Mouse (Mus musculus) kidney, postnatal 10 days (tissue): ENCODE data around the gene C9orf72.
"Not testable (repeated sequence)": the region's sequence is repeated elsewhere in the genome, so short reads cannot be mapped to it uniquely, and the experiment has no call there.

Experiments
- DNase-seq: peaks from one replicate; pipeline ENCODE4 v3.0.0; 2021; ENCODE audit warnings: mixed read lengths

C9orf72 gene

DNA sequence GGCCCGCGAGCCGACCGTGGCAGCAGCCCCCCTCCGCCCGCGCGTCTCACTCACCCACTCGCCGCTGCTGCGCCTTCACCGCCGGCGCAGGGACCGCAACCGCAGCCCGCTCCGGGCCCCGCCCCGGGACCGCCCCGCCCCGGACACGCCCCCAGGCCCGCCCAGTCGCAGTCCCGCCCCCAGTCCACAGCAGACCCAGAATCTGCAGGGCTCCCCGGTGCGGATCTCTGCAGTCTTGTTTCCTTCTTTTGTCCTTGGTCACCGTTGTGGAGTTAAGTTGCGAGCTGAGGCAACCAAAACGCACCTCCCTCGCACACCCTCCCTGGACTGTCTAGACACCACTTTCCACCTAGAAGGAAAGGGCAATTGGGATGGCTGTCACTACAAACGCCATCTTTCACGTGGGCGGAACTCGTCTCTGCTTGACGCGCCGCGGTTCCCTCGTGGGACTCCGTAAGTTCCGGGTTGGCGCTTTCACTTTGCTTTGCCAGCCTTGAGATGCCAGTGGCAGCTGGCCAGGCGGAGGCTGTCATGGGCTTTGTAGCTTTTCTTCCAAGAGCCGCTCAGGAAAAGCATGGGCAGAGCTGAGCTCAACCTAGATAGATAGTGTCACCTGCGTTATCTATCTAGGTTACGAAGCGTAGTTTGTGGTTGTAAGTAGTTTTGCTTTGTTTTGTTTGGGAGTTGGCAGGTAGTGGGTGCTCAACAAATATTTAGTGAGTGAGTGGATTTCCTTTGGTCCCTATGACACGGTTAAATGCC, at the start of gene C9orf72:
TSS of gene C9orf72 (minus strand) at position 442 of the 762 bp plus-strand sequence.
- DNase-seq, result peak; percentile 96

DNA sequence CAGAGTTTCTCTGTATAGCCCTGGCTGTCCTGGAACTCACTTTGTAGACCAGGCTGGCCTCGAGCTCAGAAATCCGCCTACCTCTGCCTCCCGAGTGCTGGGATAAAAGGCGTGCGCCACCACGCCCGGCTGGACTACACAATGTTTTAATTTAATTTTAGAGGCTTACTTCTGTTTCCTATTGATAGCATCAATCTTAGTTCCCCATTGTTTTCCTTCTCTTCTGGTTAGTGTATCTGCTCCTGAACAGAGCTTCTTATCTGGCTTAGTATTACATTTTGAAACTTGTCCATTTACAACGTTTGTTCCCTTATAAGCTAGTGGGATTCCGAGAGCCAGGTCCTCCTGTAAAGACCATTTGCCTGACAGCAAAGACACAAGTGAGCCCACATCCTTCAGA, 33.0 kb upstream of the C9orf72 start:
- DNase-seq, result no peak

DNA sequence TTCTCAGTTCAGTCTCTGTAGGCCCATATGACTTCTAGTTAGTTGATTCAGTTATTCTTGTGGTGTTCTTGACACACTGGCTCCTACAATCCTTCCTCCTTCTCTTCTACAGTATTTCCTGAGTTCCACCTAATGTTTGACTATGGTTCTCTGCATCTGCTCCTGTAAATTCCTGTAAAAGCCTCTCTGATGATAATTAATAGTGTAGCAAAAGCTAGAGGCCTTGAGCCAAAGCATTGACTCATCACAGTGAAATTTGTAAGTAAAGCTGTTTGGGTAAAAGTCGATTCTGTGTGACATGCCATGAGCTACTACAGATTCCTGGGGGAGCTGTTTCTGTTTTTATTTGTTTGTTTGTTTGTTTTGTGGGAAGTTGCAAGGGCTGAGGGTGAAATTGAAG, 18.0 kb upstream of the C9orf72 start:
- DNase-seq, result no peak

DNA sequence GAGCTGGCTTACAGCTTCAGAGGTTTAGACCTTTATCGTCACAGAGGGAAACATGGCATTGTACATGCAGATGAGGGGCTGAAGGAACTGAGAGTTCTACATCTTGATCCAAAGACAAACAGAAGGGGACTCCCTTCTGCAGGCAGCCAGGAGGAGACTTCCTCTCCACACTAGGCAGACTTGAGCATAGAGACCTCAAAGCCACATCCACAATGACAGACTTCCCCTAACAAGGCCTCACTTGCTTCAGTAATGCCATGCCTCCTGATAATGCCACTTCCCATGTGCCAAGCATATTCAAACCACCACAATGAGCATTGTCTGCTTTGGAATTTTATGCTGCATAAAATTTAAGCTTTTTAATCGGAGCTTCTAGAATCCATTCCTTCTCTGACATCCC, 15.8 kb upstream of the C9orf72 start:
- DNase-seq, result no peak

DNA sequence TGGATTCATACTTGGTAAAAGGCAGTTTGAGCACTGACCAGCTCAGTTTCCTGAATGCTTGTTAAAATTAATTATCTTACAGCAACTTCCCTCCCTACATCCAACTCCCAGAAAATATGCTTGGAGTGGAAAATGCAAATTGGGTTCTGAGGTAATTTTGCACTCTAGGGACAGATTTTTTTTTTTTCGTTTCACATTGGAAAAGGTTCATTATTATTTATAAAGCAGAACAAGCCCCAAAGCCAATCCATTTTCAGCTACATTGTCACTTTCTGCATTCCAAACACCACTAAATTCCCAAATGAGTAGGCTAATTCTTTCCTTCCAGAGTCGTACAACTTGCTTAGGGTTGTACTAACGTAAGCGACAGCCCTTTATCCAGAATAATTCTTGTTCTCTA, 12.7 kb upstream of the C9orf72 start:
- no peak for DNase-seq

DNA sequence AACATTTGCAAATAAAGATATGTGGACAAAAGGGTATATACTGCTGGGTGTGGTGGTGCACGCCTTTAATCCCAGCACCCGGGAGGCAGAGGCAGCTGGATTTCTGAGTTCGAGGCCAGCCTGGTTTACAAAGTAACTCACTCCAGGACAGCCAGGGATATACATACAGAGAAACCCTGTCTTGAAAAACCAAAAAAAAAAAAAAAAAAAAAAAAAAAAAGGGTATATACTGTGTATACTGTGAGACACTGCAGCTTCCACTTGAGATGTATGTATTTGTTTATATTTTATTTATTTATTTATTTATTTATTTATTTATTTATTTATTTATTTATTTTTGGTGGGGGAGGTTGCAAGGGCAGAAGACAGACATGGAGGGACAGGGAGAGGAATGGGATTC, 12.3 kb upstream of the C9orf72 start:
- DNase-seq, result not testable (repeated sequence)

DNA sequence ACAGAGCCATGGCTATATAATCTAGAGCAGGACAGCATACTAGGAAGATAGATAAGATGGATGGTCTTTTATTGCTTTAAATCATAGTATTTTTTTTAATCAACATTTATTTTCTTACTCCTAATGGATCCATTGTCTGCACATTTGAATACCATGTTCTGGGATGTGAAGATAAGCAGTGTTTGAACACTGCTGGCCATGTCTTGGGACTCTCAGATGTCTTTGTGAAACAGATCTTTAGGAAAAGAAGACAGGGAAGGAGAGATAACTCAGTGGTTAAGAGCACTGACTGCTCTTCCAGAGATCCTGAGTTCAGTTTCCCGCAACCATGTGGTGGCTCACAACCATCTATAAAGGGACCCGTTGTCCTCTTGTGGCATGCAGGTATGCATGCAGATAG, 10.3 kb upstream of the C9orf72 start:
- DNase-seq, result no peak

DNA sequence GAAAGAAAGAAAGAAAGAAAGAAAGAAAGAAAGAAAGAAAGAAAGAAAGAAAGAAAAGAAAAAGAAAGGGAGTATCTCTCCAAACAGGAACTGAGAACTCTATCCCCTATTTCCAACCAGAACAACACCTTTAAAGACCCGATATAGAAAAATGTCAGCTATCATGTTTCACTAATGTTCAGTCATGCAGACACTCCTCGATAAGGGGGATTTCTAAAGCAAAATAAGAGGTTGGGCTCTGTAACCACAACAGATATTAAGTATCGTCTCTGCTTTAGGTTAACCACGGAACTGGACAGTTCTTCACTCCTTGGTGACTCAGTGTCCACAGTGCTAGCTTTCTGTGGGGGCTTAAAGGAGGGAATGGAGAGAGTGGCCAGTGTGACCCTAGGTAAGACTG, 2.3 kb upstream of the C9orf72 start:
- no peak for DNase-seq

DNA sequence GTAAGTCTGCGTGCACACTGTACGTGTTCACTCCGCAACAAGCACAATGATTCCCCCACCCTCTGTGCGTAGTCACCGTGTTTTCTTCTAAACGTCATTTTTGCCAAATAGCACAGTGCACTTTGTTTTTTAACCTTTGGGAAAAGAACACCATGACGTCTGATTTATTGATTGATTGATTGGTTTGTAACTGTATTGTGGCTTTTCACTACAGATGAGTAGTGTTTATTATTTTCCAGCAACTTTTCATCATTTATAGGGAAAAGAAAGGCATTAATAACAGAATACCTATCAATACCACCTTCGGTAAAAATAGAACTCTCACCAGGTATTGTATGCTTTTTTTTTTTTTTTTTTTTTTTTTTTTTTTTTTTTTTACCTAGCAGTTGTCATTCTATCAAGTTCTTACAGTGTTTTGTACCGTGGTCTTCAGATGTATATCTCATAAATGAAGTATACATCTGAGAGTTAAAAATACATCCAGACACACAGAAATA, 569 bp upstream of the C9orf72 start:
- DNase-seq, result no peak

DNA sequence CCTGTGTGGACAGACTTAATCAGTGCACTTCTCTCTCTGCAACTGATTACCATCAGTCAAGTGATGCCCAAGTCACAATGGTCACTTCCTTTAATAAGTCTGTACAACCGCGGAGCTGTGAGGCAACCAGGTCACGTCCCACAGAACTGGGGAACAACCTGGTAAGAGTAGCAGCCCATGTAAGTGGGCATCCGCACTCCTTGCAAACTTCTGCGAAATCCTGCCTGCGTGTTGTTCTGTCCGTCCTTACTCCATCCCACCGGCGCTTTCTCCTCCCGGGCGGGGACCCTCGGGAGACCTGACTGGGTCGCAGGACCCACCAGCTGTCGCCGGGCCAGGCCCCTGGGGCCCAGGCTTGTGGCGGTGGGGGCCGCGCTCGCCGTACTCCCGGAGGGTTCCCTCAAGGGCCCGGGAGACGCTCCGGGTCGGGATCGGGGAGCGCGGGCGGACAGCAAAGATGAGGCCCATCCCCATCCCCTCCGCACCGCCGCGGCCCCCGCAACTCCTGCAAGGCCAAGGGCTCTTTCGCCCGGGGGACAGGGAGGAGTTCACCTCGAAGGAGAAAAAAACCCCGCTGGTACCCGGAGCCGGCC, 738 bp downstream of the C9orf72 start:
- no peak for DNase-seq

DNA sequence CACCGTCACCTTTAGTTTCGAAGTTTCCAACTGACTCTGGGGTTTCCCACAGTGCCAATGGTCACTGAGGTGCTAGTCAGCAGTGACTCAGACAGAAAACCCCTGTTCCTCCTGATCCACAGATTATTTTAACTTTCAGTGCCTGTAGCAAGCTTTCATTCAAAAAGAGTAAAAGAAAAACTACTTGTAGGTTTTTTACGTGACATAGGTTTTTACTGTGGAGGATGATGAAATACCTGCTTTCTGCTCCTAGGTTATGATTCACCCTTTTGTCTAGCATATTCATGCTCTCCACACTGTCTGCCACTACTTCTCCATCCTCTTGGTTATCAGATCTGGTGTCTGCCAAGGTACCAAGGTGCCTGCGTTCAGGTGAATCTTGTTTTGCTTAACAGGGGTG, 1.9 kb downstream of the C9orf72 start:
- DNase-seq, result no peak

DNA sequence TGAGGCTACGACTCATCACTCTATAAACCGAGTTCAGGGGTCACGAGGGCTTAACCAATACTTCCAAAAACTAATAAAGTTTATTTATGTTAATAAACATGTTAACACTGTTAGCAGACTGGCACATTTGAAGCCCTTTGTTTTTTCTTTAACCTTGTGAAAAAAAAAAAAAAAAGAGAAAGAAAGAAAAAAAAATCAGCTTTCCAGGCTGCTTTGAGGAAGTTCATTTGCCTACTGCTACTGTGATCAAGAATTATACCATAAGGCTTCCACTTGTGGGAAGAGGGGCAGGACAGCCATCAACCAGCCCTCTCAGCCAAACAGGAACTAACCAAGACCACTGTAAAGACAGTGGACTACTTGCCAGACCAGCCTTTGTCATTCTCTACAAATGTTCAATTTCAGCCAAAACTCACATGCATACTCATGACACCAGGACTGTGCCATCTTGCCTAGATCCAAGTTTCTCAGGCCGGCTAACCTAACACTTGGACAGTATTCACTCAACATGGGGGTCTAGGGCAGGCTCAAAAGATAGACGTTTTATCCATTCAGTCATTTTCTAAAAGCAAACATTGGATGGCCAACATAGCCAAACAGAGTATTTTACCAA, 2.5 kb downstream of the C9orf72 start:
- no peak for DNase-seq

DNA sequence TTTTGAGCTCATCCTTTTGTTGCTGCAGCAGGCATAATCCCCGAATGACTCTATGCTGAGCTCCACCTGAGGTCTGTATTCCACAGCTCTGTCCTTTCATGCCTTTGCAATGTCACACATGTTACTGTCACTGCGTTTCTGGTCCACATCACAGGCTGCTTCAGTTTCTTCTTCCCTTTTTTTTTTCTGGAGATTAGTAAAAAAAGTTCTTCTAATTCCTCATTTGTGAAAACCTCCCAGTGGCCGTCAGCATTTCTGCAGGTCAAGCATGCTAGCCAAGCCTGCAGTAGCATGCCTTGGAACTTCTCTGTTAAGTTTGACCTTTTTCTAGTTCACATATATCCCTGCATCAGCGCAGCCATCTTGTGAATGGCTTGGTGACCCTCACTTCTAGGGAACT, 4.1 kb downstream of the C9orf72 start:
- DNase-seq, result peak; percentile 13

DNA sequence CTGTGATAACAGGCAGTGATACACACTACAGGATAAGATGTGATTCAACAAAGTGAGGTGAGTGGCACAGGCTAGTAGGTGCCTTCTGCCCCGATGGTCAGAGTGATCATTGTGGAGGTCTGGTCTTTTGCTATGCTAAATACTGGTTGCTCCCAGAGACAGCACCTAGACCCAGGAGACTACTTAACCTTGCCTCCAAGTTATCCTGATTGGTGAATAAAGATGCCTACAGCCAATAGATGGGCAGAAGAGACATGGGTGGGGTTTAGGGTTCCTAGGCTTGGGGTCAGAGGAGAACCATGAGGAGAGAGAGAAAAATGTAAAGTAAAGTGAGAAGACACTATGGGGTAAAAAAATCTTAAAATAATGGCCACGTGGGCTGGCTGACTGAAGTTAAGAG, 4.8 kb downstream of the C9orf72 start:
- DNase-seq, result no peak

DNA sequence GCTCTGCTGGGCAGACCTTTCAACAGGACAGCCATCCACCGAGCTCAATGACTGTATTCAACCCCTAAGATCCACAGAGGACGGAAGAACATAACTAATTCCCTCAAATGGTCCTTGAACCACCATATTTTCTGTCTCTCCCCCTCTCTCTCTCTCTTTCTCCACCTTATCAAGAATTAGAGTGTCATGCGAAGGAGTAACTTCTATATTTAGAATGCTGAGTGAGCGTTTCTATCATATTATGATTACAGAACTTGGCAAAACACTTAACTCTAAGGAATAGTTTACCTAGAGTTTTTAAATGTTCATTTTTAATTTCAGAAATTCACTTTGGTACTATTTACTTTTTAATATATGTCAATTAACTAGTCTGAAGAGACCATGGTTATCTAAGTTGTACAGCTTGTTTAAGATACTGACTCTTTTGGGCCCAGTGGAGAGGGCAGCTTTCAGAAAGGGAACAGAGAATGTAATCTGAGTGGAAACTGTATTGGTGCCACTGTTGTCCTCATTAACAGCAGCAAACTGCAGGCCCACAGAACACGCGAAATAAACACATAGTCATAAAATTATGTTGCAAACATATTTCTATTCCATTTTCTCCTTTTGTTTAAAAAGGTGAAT, 5.8 kb downstream of the C9orf72 start:
- DNase-seq, result no peak

DNA sequence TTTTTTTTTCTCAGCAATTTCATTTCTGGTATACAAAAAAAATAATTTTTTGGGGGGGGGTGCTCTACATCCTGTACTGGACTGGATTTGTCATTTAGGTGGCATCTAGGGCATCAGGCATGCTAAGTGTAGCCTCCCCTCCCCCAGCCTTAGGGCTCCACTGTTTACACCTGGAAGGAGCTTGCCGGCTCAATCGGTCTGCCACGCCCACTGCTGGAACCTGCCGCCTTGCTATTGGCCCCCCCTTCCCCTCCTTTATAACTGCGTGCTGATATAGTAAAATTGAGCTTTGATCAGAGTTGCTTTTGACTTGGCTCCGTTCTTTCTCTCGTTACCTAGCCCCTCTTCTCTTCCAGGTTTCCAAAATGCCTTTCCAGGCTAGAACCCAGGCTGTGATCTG, 21.3 kb downstream of the C9orf72 start:
- no peak for DNase-seq

DNA sequence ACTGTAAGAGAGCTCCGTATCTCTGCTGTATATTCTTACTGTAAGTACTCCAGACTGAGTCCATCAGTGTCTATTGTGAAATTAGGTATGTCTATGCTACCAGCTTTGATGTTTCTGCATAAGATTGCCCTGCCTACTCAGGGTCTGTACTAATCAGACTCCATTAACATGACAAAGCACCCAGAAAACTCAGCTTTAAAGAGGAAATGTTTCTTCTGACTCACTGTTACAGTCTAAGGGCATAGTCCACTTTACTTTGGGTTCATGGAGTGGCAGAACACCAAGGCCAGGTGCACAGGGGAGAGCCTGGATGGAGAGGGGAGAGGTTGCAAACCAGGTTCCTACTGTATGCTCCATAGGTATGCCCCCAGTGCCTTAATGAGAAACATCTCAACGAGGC, 22.3 kb downstream of the C9orf72 start:
- no peak for DNase-seq

DNA sequence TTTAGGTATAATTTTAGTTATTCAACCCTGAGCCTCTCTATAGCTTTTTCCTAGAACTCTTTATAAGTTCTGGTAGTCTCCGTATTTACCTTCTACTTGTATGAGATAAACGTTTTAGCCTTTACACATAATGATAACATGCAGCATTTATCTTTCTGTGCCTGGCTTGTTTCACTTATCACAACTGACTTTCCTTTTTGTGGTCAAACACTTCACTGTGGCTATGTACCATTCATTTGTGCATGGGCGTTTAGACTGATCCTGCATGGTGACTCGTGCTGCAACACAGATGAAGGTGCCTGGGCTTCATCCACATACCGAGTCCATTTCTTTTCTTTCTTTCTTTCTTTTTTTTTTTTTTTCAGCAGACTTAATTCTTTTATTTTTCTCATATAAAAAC, 24.3 kb downstream of the C9orf72 start:
- no peak for DNase-seq

DNA sequence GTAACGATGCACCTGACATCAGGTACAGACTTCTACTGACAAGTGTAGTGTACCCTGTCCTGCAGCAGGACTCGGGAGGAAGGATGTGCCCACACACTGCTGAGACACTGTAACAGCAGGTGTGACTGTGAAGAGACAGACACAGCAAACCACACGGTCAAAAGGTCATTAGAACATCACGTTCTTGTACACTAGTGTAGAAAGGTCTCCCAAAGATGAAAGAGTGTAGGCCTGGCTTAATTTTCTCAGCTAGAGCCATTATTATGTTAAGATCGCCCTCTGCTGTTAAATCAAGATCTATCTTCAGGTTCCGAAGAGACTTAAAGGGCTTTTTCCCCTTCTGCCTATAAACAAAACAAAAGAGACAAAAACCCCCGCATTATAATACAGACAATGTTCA, 33.2 kb downstream of the C9orf72 start:
- no peak for DNase-seq

DNA sequence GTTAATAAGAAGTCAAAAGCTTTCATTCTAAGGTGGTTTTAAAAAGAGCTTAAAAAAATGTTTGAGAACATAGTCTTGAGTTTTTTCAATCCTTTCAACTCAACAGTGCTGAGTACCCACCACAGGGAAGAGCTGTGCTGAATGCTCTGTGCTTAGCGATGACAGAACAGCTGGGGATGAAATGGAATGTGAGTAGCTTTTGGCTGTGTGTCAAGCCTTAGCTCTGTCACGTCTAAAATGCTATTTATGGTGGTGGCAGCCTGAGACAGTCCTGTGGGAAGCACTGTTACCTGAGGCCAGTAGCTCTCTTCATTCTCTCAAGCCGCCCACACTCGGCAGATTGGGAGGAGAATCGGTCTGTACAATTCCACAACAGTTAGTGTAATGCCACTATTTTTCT, 36.2 kb downstream of the C9orf72 start:
- no peak for DNase-seq

DNA sequence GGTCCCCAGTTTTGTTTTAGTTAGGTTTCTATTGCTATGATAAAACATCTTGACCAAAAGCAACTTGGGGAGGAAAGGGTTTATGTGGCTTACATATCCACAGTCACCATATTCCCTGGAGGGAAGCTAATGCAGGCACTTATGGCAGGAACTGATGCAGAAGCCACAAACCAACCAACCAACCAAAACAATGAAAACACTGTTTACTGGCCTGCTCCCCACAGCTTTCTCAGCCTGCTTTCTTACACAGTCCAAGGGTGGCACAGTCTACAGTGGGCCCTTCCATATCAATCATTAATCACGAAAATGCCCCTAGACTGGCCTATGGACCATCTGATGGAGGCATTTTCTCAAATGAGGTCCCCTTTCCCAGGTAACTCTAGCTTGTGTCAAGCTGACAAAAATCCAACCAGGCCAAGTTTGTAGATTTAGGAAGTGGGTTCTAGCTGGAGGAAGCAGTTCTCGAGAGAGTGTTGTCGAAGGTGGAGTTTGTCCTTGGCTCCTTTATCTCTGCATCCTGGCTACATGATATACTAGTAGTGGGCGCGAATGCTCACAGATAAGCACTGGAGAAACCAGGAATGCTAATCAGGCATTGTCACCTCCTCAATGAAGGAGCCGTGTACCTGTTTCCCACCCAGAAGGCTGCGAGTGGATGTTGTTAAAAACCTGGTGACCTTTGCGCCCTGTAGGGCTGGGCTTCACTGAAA, 38.2 kb downstream of the C9orf72 start:
- no peak for DNase-seq

DNA sequence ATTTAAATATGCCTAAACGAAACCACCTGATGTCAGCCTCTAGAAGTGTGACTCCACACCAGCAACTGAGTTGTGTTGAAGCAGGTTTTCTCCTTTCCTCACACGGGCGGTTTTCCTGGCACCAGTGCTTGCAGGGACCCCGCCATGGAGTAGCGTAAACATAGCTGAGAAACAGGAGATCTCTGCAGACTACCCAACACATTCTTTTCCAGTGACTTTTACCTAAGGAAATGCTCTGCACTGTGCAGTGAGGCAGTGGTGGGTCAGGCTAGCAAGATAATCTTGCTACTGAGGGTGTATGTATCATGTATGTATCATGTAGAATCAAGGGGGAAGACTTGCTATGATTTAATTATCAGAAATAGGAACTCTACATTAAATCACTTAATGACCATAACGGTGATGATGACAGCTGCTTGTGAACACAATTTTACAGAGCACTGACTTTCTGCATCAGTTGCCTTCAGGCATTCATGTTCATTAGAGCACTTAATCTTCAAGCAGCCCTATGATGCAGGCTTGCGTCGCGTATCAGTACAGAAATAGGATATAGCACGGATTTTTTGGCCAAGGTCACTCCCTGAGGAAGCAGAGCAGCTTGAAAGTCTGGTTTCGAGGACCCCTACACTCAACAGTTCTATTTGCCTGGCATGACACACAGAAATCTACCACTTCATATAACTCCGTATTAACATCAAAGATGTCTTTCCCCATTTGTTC, 47.9 kb downstream of the C9orf72 start:
- no peak for DNase-seq
